ENCODE assay signal across 22 mouse cellular contexts in genomic region chr10:43487441-43488010, GRCm38 (mm10). TPM values are rescaled to one million over a fixed set of nuclear protein-coding genes. Genes with fewer than 3 reads are reported as not detected.
DNase-seq lines count a peak whose midpoint lies in the region; ATAC-seq and TF ChIP-seq lines count a peak whose summit lies in the region.
"Had no signal": no experiment of that assay in that cellular context is flagged by ENCODE, and none has a peak within 500 bp of the region (broad histone marks: within the 10 kb centered on the region; RNA-seq: fewer than 3 reads in every experiment).

No protein-coding gene starts in this region.

- 0 out of 2 replicates have a peak, but pooled peaks have one; percentile 26 for TF ChIP-seq POLR2A in CH12.LX (IDR thresholded peaks at IDR 0.05; ENCODE audit: low read depth, low read length)

- H3K27me3 ChIP-seq in heart, embryonic 16.5 days (ENCODE audit: control insufficient read depth, insufficient read depth, low read length) = no peaks in the 10 kb centered on the region
- no peaks in the 10 kb centered on the region for H3K27me3 ChIP-seq in CH12.LX (replicated peaks)
- H3K27me3 ChIP-seq in intestine, embryonic 15.5 days (replicated peaks) = no peaks in the 10 kb centered on the region
- no peaks in the 10 kb centered on the region for H3K27me3 ChIP-seq in forebrain, embryonic 11.5 days (ENCODE audit: control insufficient read depth, insufficient read depth, low read length)
- H3K27me3 ChIP-seq: forebrain, embryonic 13.5 days; hindbrain, embryonic 13.5 days; midbrain, embryonic 12.5 days; neural tube, embryonic 12.5 days; Patski had no signal

- dilution Hi-C loops in CH12.LX (cut with MboI; ENCODE audit: extremely low pct_ligation_motif_present, extremely low pct_unique_long_range_greater_than_20kb, low sequenced_read_pairs) = no loop called here

- peak overlapping the region; percentile 48; the same call in 1 of the 2 replicates for H3K27ac ChIP-seq in heart, embryonic 16.5 days (ENCODE audit: low read length)
- peak overlapping the region; percentile 85 for H3K27ac ChIP-seq in CH12.LX (ENCODE audit: insufficient read depth, low read depth)
- H3K27ac ChIP-seq in intestine, embryonic 15.5 days = peak overlapping the region; percentile 52
- no peak overlapping the region for H3K27ac ChIP-seq in forebrain, embryonic 11.5 days (ENCODE audit: low read depth, low read length)
- H3K27ac ChIP-seq: forebrain, embryonic 13.5 days; hindbrain, embryonic 13.5 days; layer of hippocampus, adult 2 months; liver, embryonic 14.5 days; midbrain, embryonic 12.5 days; neural tube, embryonic 12.5 days had no signal

- H3K4me1 ChIP-seq in heart, embryonic 16.5 days (ENCODE audit: control insufficient read depth, insufficient read depth, low read length) = peaks cover 47% of the 10 kb centered on the region
- H3K4me1 ChIP-seq in CH12.LX (ENCODE audit: control insufficient read depth in 1 of 2, insufficient read depth in 2 of 2) = peaks cover 36 to 88% of the 10 kb centered on the region in 2 experiments
- H3K4me1 ChIP-seq in intestine, embryonic 15.5 days (replicated peaks) = peaks cover 18% of the 10 kb centered on the region; the same call in 1 of the 2 replicates
- H3K4me1 ChIP-seq in forebrain, embryonic 11.5 days (replicated peaks; ENCODE audit: control insufficient read depth, insufficient read depth, low read length) = peaks cover 12% of the 10 kb centered on the region; the same call in 1 of the 2 replicates

- no peaks in the 10 kb centered on the region for H3K9me3 ChIP-seq in heart, embryonic 16.5 days (replicated peaks; ENCODE audit: control insufficient read depth, low read length)
- H3K9me3 ChIP-seq in CH12.LX (replicated peaks; ENCODE audit: low read length) = no peaks in the 10 kb centered on the region
- no peaks in the 10 kb centered on the region for H3K9me3 ChIP-seq in intestine, embryonic 15.5 days
- no peaks in the 10 kb centered on the region for H3K9me3 ChIP-seq in forebrain, embryonic 11.5 days (ENCODE audit: control insufficient read depth, low read length)
- H3K9me3 ChIP-seq: forebrain, embryonic 13.5 days; hindbrain, embryonic 13.5 days; midbrain, embryonic 12.5 days; neural tube, embryonic 12.5 days had no signal

- no peak for TF ChIP-seq CTCF in CH12.LX (conservative IDR thresholded peaks at IDR 0.05 in 1 of 2, IDR thresholded peaks at IDR 0.05 in 1 of 2; ENCODE audit: low read depth in 2 of 2, low read length in 2 of 2)

- H3K79me2 ChIP-seq in CH12.LX (replicated peaks; ENCODE audit: control insufficient read depth, extremely low read depth, insufficient read depth, poor library complexity, severe bottlenecking) = peaks cover 53% of the 10 kb centered on the region

- no peak for TF ChIP-seq RAD21 in CH12.LX (IDR thresholded peaks at IDR 0.05; ENCODE audit: low read depth, low read length)

- no peak overlapping the region; the same call in 1 of the 2 replicates for H3K9ac ChIP-seq in heart, embryonic 16.5 days (ENCODE audit: low read length)
- 0 out of 2 replicates have a peak overlapping the region, but pooled peaks have one; percentile 22 for H3K9ac ChIP-seq in CH12.LX (ENCODE audit: insufficient read depth, low read depth)
- H3K9ac ChIP-seq in intestine, embryonic 15.5 days = no peak overlapping the region
- H3K9ac ChIP-seq in forebrain, embryonic 11.5 days (ENCODE audit: low read length) = no peak overlapping the region
- H3K9ac ChIP-seq: forebrain, embryonic 13.5 days; hindbrain, embryonic 13.5 days; liver, embryonic 14.5 days; midbrain, embryonic 12.5 days; neural tube, embryonic 12.5 days had no signal

- in situ Hi-C loops in CH12.LX (cut with MboI; ENCODE audit: low pct_ligation_motif_present, low pct_unique_long_range_greater_than_20kb, low sequenced_read_pairs) = no loop called here

- no peaks in the 10 kb centered on the region for H3K36me3 ChIP-seq in heart, embryonic 16.5 days (ENCODE audit: control insufficient read depth, insufficient read depth)
- H3K36me3 ChIP-seq in CH12.LX (replicated peaks in 1 of 2; ENCODE audit: control insufficient read depth in 1 of 2, insufficient read depth in 1 of 2, low read length in 1 of 2) = peaks cover 0 to 11% of the 10 kb centered on the region in 2 experiments
- H3K36me3 ChIP-seq in intestine, embryonic 15.5 days = no peaks in the 10 kb centered on the region
- no peaks in the 10 kb centered on the region for H3K36me3 ChIP-seq in forebrain, embryonic 11.5 days (ENCODE audit: control insufficient read depth, insufficient read depth, low read length)
- H3K36me3 ChIP-seq: hindbrain, embryonic 13.5 days; midbrain, embryonic 12.5 days; neural tube, embryonic 12.5 days had no signal

- H3K4me3 ChIP-seq in heart, embryonic 16.5 days (ENCODE audit: low read length) = no peak overlapping the region
- no peak overlapping the region for H3K4me3 ChIP-seq in CH12.LX (replicated peaks in 1 of 3; ENCODE audit: low read depth in 2 of 3, low read length in 2 of 3, poor library complexity in 1 of 3)
- H3K4me3 ChIP-seq in intestine, embryonic 15.5 days (replicated peaks) = no peak overlapping the region
- H3K4me3 ChIP-seq in forebrain, embryonic 11.5 days (ENCODE audit: low read depth, low read length) = no peak overlapping the region
- H3K4me3 ChIP-seq: forebrain, embryonic 13.5 days; hindbrain, embryonic 13.5 days; layer of hippocampus, adult 2 months; midbrain, embryonic 12.5 days; neural tube, embryonic 12.5 days had no signal

- ATAC-seq in heart, embryonic 16.5 days (replicated peaks; ENCODE audit: extremely low read depth, insufficient read depth, low FRiP score) = no peak
- ATAC-seq in intestine, embryonic 15.5 days = peak; percentile 65
- ATAC-seq in forebrain, embryonic 11.5 days (replicated peaks; ENCODE audit: low FRiP score) = no peak
- ATAC-seq: forebrain, embryonic 13.5 days; inflammation-experienced regulatory T-cells, adult 6 months; lung, postnatal 0 days; Patski had no signal

- TF ChIP-seq EP300 in CH12.LX (IDR thresholded peaks at IDR 0.05; ENCODE audit: low read length) = 0 out of 2 replicates have a peak, but pooled peaks have one; percentile 22

- no peak overlapping the region for H3K4me2 ChIP-seq in heart, embryonic 16.5 days (ENCODE audit: low read depth, low read length)
- peak overlapping the region; percentile 86 for H3K4me2 ChIP-seq in CH12.LX (ENCODE audit: insufficient read depth, low read depth, poor library complexity, severe bottlenecking)
- H3K4me2 ChIP-seq in intestine, embryonic 15.5 days (replicated peaks) = no peak overlapping the region
- H3K4me2 ChIP-seq in forebrain, embryonic 11.5 days (ENCODE audit: low read depth, low read length, severe bottlenecking) = no peak overlapping the region
- H3K4me2 ChIP-seq: forebrain, embryonic 13.5 days; hindbrain, embryonic 13.5 days; midbrain, embryonic 12.5 days; neural tube, embryonic 12.5 days had no signal

- DNase-seq in heart, adult 9 months (ENCODE audit: low spot score in 2 of 2) = no peak
- DNase-seq in kidney, postnatal 36 days = peak; percentile 36 to 44
- DNase-seq in kidney, postnatal 14 days = no peak
- peak; percentile 67 for DNase-seq in CH12.LX (ENCODE audit: extremely low read depth)
- no peak for DNase-seq in forebrain, embryonic 11.5 days (ENCODE audit: low spot score)
- DNase-seq: adrenal gland, adult 8-10 months; cerebellum, adult 9-11 months; gastrocnemius, postnatal 14 days; heart, postnatal 14 days; layer of hippocampus, postnatal 36 days; thymus, postnatal 36 days had no signal

- 58% methylated on average over 3 of the region's 3 CpGs for WGBS in heart, embryonic 16.5 days
- WGBS in intestine, embryonic 15.5 days = 68% methylated on average over 3 of the region's 3 CpGs
- WGBS in forebrain, embryonic 11.5 days = 94% methylated on average over 3 of the region's 3 CpGs

TF ChIP-seq in CH12.LX, 34 proteins besides CTCF, POLR2A, EP300 and RAD21:
- peak; percentile 69 for TF ChIP-seq TCF12 (IDR thresholded peaks at IDR 0.05; ENCODE audit: low read depth, low read length)
- TF ChIP-seq MEF2A (IDR thresholded peaks at IDR 0.05; ENCODE audit: borderline replicate concordance, low read depth, low read length) = peak; percentile 93
- no peak for TF ChIP-seq ZC3H11A (IDR thresholded peaks at IDR 0.05; ENCODE audit: low read depth, low read length)
- peak; percentile 22; the same call in 1 of the 2 replicates for TF ChIP-seq ETS1 (conservative IDR thresholded peaks at IDR 0.05; ENCODE audit: low read depth, low read length)

RNA-seq across cellular contexts. Expression of gene Bend3, which starts 8.9 kb away (rescaled TPM):
- polyA plus RNA-seq in heart, embryonic 16.5 days (2015; fragmentation: Nextera tagmentation; extraction: Ambion mirVana) = 2.3 and 3.0 TPM in 2 replicates
- 8.7 and 11.8 TPM in 2 replicates for total RNA-seq in CH12.LX (2012; rRNA removed)
- total RNA-seq in CH12.LX (2014; rRNA removed) = 6.5 and 7.4 TPM in 2 replicates
- 14.8 and 18.9 TPM in 2 replicates for polyA plus RNA-seq in CH12.LX (2012; ENCODE audit: insufficient read length, low read depth)
- polyA plus RNA-seq in intestine, embryonic 15.5 days (2015; fragmentation: Nextera tagmentation; extraction: Ambion mirVana) = 3.0 and 3.1 TPM in 2 replicates
- polyA plus RNA-seq in forebrain, embryonic 11.5 days (2014; fragmentation: Nextera tagmentation; extraction: Ambion mirVana) = 11.9 and 13.4 TPM in 2 replicates

RNA-seq across cellular contexts. Expression of gene Gm9803, which starts 36.4 kb away (rescaled TPM):
- polyA plus RNA-seq in heart, embryonic 16.5 days (2015; fragmentation: Nextera tagmentation; extraction: Ambion mirVana) = 20.0 and 42.0 TPM in 2 replicates
- 16.2 and 23.2 TPM in 2 replicates for total RNA-seq in CH12.LX (2012; rRNA removed)
- total RNA-seq in CH12.LX (2014; rRNA removed) = 56.6 and 99.7 TPM in 2 replicates
- 120 and 128 TPM in 2 replicates for polyA plus RNA-seq in CH12.LX (2012; ENCODE audit: insufficient read length, low read depth)
- polyA plus RNA-seq in intestine, embryonic 15.5 days (2015; fragmentation: Nextera tagmentation; extraction: Ambion mirVana) = 11.9 and 12.6 TPM in 2 replicates
- 11.1 and 12.2 TPM in 2 replicates for polyA plus RNA-seq in forebrain, embryonic 11.5 days (2014; fragmentation: Nextera tagmentation; extraction: Ambion mirVana)

RNA-seq across cellular contexts. Expression of gene 1700021F05Rik, which starts 53.3 kb away (rescaled TPM):
- 94.6 and 107 TPM in 2 replicates for polyA plus RNA-seq in heart, embryonic 16.5 days (2015; fragmentation: Nextera tagmentation; extraction: Ambion mirVana)
- total RNA-seq in CH12.LX (2012; rRNA removed) (33.0 and 34.2 TPM in 2 replicates), CH12.LX (2014; rRNA removed) (50.0 and 53.0 TPM in 2 replicates)
- 70.3 and 99.0 TPM in 2 replicates for polyA plus RNA-seq in CH12.LX (2012; ENCODE audit: insufficient read length, low read depth)
- 77.0 and 77.4 TPM in 2 replicates for polyA plus RNA-seq in intestine, embryonic 15.5 days (2015; fragmentation: Nextera tagmentation; extraction: Ambion mirVana)
- 59.0 and 69.7 TPM in 2 replicates for polyA plus RNA-seq in forebrain, embryonic 11.5 days (2014; fragmentation: Nextera tagmentation; extraction: Ambion mirVana)

Comparison
In these comparisons a context has a peak if more than half of its experiments do, and no peak if none do; other contexts are left out.
1. DNase-seq: peak in kidney, postnatal 36 days (2 of 2) and CH12.LX (single experiment); none in heart, adult 9 months (0 of 2), kidney, postnatal 14 days (single experiment) and forebrain, embryonic 11.5 days (single experiment).